Mouse (Mus musculus) retina, postnatal 7 days (tissue): ENCODE data around the gene Gm9837.

ENCODE experiments used
- DNase-seq: peaks from one replicate; pipeline ENCODE4 v3.0.0-alpha.2; 2012; ENCODE audit warnings: low read depth, low spot score

Gene Gm9837

GRCm38 (mm10) chr11:53469968-53470695, at the start of gene Gm9837:
TSS of gene Gm9837 (minus strand) at chr11:53470479.
- peak; percentile 82 for DNase-seq

- DNase-seq: peak; percentile 46
These were observed 49.2 kb upstream of the Gm9837 start, which contains the start of gene Sept8 for GRCm38 (mm10) chr11:53519207-53520121. TSS of gene Sept8 (plus strand) at chr11:53519257.

- no peak for DNase-seq
These were observed 48.5 kb upstream of the Gm9837 start for GRCm38 (mm10) chr11:53518759-53519158.

DNA sequence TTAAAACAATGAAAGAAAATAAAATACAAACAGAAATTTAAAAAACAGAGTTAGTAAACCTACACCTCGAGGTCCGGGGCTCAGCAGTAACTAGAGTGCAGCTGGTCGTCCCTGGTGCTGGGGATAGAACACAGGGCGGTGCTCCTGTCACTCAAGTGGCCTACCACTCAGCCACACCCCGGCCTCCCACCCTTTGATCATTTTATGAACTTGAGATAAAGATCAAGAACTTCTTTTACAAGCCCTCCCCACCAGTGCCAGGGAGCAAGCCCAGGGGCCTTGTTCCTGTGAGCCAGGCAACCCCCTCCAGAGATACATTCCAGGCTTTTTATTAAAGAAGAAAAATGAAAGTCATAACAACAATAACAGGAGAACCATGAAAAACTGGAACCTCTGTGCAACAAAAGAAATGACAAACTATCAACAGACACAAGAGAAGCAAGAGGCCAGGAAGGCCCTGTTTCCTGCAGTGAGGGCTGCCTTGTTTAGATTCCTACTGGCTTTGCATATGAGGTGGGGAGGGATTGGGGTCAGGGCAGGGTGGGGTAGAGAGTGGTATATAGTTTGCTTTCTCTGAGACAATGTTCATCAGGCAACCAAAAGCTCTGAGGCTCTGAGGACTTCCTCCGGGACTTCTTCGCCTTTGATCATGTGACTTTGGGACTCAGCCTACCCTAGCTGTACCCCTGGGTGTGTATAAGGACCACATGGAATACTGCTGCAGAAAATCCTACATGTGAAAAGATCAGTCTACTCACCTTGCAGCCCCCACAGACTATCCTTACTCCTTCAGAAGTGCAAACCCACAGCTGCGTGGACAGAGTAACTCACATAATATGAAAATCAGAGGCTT, 46.7 kb upstream of the Gm9837 start:
- no peak for DNase-seq

DNA sequence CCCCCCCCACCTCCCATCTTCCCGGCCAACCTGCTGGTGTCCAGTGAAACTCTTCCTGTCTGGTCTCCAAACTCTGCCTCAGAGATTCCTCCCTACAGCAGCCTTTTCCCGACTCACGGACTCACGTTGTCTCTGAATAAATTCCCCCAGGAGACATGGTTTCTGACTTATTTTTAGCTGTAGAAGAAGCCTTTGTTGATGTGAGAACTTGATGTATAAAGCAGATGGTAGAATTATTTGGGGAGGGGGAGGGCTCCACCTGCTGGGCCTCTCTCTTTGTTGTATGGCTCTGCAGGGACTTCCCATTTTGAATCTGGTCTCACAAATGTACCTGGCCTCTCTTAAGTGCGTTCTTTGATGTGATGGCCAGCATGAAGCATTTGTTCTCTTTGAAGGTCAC, 40.1 kb upstream of the Gm9837 start:
- no peak for DNase-seq

GRCm38 (mm10) chr11:53508591-53508990, 38.3 kb upstream of the Gm9837 start:
- no peak for DNase-seq

- no peak for DNase-seq
These were observed 37.9 kb upstream of the Gm9837 start for GRCm38 (mm10) chr11:53508152-53508551.

- no peak for DNase-seq
These were observed 37.0 kb upstream of the Gm9837 start for GRCm38 (mm10) chr11:53507098-53507805.

- no peak for DNase-seq
These were observed 34.9 kb upstream of the Gm9837 start for GRCm38 (mm10) chr11:53505026-53505663.

- no peak for DNase-seq
These were observed 34.1 kb upstream of the Gm9837 start for GRCm38 (mm10) chr11:53504376-53504775.

DNA sequence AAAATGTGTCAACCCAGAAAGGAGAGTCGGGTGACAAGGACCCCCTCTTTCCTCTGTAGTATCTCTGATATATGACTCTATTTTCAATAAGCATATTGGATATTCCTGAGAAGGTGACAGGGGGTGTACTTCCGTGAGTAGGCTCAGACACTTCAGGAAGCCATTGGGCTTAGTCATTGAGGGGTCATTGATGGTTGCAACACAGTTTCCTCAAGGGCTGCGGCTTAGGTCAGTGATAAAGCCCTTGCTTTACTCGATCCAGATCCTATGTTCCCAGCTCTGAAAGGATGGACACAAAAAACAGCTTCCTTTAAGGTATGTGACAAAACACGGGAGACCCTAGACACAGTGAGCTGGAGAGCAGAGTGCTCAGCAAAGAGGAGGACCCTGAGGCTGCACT, 33.5 kb upstream of the Gm9837 start:
- DNase-seq: no peak

DNA sequence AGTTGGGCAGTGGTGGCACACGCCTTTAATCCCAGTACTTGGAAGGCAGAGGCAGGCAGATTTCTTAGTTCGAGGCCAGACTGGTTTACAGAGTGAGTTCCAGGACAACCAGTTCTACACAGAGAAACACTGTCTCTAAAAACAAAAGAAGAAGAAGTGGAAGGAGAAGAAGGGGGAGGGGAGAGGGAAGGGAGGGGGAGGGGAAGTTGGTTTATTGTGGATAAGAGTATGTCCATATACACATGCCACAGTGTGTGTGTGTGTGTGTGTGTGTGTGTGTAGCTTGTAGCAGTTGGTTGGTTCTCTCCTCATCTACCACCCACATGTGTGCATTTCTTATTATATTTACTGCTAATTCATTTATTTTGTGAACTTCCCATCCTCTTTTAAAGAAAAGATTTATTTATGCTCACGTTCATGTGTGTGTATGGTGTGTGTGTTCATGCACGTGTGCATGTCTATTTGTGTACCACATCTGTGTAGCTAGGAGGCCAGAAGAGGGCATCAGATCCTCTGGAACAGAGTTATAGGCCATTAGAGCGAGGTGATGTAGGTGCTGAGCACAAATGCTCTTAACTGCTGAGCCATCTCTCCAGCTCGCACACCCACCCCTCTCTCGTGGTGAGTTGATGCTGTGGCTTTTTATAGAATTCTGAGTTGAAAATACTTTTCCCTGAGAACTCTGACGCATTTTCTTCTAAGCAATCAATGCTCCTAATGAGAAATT, 31.9 kb upstream of the Gm9837 start:
- no peak for DNase-seq

DNA sequence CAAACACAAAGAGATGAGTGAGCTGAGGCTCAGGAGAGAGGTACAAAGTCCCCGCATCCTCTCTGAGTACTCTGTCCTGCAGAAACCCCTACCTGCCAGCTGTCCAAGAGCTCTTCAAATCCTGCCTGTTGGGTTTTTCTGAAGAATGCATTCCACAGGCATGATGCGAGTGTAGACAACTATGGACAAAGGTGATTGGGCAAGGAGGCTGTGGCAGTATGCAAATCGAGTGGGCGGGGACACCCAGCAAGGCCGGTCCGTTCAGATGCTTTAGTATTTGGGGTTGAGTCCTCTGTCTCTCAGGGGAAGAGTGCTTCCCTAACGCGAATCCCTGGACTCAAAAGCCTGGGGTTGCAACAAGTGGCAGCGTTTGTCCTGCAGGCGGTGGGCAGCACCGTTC, 30.3 kb upstream of the Gm9837 start:
- DNase-seq: no peak

DNA sequence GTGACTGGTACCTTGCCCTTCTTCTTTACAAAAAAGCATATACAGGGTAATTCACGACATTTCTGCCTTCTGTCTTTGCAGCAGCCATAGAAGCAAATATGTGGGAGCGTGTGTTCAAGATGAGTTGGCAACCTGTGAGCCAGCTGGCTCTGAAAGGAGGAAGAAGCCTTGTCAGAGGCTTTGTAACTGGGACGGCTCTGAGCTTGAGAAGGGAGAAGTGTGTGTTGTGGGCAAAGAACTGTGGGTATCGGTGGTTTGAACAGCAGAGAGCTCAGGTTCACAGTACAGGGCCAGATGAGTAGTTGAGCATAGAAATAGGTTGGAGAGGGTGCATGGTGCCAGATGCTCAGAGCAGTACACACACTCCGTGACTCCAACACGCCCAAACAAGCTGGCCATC, 26.7 kb upstream of the Gm9837 start:
- no peak for DNase-seq

GRCm38 (mm10) chr11:53495417-53495816, 25.1 kb upstream of the Gm9837 start:
- no peak for DNase-seq

DNA sequence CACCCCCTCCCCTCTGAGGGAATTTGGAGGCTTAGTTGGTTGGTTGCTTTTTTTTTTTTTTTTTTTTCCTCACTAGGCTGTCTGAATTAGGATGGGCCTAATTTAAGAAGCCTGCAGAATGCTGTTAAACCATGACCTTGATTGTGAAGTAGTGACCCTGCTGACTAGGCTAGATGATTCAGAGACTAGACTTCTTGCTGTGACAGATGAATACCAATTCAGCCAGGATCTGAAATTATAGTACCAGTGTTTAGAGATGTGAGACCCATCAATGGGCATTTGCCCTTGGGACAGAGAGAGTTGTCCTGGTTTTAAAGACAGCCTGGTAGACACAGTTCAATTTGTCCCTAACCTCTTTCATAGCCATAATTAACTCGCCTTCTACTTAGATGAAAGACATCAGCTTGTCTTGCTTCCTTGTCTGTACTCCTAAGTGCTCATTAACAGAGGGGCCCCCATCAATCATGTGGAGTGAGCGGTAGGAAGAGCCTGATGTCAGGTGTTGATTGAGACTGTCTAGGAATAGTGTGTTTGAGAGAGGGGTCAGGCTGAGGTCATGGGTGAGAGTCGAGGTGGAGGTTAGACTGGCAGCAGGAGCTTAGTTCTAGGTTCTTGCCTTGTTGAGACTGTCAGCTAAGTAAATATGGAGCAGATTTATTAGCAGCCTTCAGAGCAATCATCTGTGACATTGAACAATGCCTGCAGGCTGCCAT, 23.1 kb upstream of the Gm9837 start:
- no peak for DNase-seq

- no peak for DNase-seq
These were observed 21.7 kb upstream of the Gm9837 start for GRCm38 (mm10) chr11:53491954-53492401.

- no peak for DNase-seq
These were observed 19.1 kb upstream of the Gm9837 start for GRCm38 (mm10) chr11:53489421-53489820.

- no peak for DNase-seq
These were observed 18.7 kb upstream of the Gm9837 start for GRCm38 (mm10) chr11:53489007-53489406.
